Mouse (Mus musculus): ENCODE measurements at regions not wholly inside any gene's neighbourhood (a gene's known extent, or its start where the extent isn't known, plus 50 kb on each side); places are given as distances from the start of the nearest gene placed in this dataset.
"Not testable (repeated sequence)": the region's sequence is repeated elsewhere in the genome, so short reads cannot be mapped to it uniquely, and the experiment has no call there.

- DNase-seq = no peak
Observed at GRCm38 (mm10) chr4:10344147-10344546, 530.2 kb upstream of the 2610301B20Rik start.

- DNase-seq = no peak
Observed at GRCm38 (mm10) chr4:10351876-10352627, 522.2 kb upstream of the 2610301B20Rik start.

GRCm38 (mm10) chr4:10357572-10357971, 516.7 kb upstream of the 2610301B20Rik start:
- DNase-seq = no peak

GRCm38 (mm10) chr4:10389790-10390189, 484.5 kb upstream of the 2610301B20Rik start:
- no peak for DNase-seq

- no peak for DNase-seq
Observed at GRCm38 (mm10) chr4:10397249-10397648, 477.0 kb upstream of the 2610301B20Rik start.

DNA sequence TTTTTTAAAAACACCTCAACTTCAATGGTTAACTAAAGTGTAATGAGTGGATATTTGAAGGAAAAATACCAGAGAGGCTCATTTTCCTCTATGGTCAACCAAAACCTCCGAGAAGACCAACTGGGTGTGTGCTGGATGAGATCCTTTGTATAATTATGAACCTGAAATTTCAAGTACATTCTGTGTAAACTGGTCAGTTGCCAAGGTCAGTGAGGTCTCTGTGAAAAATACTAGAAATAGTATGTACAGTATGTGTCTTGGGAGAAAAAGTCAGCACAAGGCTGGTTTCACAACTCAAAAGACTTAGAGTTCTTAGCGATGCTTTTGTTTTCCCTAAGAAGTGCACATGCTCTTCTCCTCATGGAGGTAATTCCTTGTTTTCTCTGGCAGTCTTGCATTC, 476.2 kb upstream of the 2610301B20Rik start:
- no peak for DNase-seq

GRCm38 (mm10) chr4:10399649-10400048, 474.6 kb upstream of the 2610301B20Rik start:
- no peak for DNase-seq

GRCm38 (mm10) chr4:10402928-10403327, 471.4 kb upstream of the 2610301B20Rik start:
- DNase-seq = no peak

DNA sequence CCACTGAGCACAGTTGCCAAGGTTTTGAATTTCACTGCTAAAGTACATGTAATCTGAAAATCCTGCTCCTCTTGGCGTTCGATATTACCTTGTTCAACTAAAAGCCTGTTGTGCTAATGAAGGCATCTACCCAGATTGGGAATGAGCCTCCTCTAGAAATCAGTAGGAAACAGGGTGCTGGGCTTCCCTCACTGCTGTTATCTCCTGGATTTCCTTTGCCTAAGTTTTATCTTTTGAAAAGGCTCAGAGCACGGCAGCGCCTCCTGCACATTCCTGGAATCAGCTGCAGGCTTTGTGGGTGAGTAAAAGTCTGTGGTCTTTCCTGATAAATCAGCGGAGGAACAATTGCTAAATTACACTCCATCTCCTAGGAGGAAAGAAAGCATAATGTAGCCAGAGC, 469.9 kb upstream of the 2610301B20Rik start:
- DNase-seq = no peak

GRCm38 (mm10) chr4:10405102-10405501, 469.2 kb upstream of the 2610301B20Rik start:
- DNase-seq = no peak

DNA sequence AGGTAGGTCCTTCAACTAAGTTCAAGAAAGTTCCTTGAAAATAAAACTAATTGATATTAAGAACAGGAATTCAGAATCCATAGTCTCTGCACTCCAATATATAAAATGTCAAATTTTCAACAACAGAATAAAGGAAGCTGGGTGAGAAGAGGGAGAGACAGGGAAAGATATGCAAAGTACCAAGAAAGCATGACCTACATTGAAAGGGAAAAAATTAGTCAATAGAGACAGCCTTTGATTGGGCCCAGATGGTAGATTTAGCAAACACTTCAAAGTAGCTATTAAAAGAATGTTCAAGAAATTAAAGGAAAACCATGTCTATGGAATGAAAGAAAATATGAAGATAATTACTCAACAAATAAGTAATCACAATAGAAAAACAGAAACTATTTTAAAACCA, 460.0 kb upstream of the 2610301B20Rik start:
- DNase-seq = no peak

DNA sequence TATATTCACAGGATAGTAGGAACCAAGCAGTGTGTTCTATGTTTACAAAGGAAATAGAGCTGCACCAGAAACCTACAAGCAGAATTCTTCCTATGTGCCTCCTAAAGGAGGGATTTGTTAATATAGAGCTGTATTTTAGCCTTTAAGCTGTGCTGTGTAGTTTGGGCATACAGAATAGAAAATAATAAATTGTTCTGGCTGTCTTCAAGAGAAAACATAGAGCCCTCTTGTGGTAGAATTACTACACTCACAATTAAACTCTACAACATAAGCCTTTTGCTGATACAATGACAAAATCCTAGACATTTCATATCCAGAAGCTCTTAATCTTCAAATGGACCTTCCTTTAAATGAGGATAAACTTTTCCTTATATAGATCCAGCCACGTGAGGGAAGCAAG, 452.9 kb upstream of the 2610301B20Rik start:
- no peak for DNase-seq

GRCm38 (mm10) chr4:10434438-10434837, 439.9 kb upstream of the 2610301B20Rik start:
- no peak for DNase-seq

GRCm38 (mm10) chr4:10439921-10440320, 434.4 kb upstream of the 2610301B20Rik start:
- not testable (repeated sequence) for DNase-seq

GRCm38 (mm10) chr4:10459603-10460002, 414.7 kb upstream of the 2610301B20Rik start:
- no peak for DNase-seq

GRCm38 (mm10) chr4:10480936-10481335, 393.4 kb upstream of the 2610301B20Rik start:
- no peak for DNase-seq

- DNase-seq = no peak
Observed at GRCm38 (mm10) chr4:10508163-10508821, 366.0 kb upstream of the 2610301B20Rik start.

DNA sequence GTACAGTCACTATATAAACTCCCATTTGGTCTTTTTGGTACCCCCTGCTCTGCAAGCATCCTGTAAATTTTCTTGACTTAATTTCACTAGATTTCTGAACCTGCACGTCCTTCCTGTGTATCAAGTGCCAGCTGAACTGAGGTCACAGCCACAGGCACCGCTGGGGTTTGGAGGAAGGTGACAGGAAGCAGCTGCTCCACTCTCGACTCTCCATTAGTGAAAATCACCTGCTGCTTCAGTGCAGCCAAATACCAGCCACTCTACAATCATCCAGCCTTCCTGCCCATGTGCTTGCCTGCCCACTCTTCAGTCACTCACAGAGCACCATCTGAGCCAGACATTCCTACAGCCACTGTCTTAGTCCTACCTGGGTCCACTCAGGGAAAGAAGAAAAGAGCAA, 364.3 kb upstream of the 2610301B20Rik start:
- no peak for DNase-seq

GRCm38 (mm10) chr4:10550711-10551305, 323.5 kb upstream of the 2610301B20Rik start:
- DNase-seq = no peak

DNA sequence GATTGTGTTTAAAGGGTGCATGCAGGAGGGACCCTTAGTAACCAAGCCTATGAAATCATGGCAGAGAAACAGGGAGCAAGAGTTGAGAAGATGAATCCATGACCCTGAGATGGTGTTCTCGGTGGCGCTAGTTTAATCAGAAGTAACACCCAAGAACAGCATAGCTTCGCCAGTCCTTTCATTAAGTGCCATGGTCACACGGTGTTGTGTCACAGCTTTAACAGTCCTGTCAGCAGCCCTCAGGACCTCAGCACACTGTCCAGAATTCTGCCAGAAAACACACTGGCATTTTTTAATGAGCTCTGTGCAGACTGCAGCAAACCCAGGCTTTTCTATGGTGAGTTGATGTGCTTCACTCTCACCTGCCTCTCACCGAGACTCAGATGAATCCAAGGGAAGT, 320.6 kb upstream of the 2610301B20Rik start:
- DNase-seq = no peak

DNA sequence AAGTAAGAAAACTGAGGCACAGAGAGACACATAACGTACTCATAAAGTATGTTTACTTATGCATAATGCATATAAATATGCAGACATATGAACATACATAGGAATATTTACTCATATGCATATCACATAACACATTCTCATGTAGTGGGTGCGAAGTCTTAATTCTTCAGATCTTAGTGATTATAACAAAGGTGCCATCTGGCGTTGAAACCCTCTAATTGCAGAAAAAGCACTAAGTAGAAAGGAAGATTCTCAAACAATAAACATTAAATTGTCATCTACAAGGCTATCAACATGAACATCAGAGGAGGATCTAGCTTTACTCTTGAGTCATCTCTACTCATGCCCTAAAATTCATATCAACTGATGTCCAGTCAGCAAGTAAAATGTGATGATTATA, 314.2 kb upstream of the 2610301B20Rik start:
- no peak for DNase-seq

- no peak for DNase-seq
Observed at GRCm38 (mm10) chr4:10604513-10604912, 269.8 kb upstream of the 2610301B20Rik start.

GRCm38 (mm10) chr4:10607855-10608576, 266.3 kb upstream of the 2610301B20Rik start:
- no peak for DNase-seq

Data from gastrocnemius, postnatal 25 days (tissue).